Mouse (Mus musculus): ENCODE data around the gene Pik3ip1.

The Pik3ip1 gene

GRCm38 (mm10) chr11:3335651-3336216 lies 5.5 kb downstream of the Pik3ip1 start:
- in situ Hi-C loops (cut with MboI; ENCODE audit: low sequenced_read_pairs), result no loop called here

GRCm38 (mm10) chr11:3336602-3337001 lies 6.4 kb downstream of the Pik3ip1 start:
- in situ Hi-C loops (cut with MboI; ENCODE audit: low sequenced_read_pairs), result no loop called here

- in situ Hi-C loops (cut with MboI; ENCODE audit: low sequenced_read_pairs), result no loop called here
Observed at GRCm38 (mm10) chr11:3337173-3337955, 7.2 kb downstream of the Pik3ip1 start.

- in situ Hi-C loops (cut with MboI; ENCODE audit: low sequenced_read_pairs), result no loop called here
Observed at GRCm38 (mm10) chr11:3337961-3338360, 7.8 kb downstream of the Pik3ip1 start.

- in situ Hi-C loops (cut with MboI; ENCODE audit: low sequenced_read_pairs), result no loop called here
Observed at GRCm38 (mm10) chr11:3341476-3341875, 11.3 kb downstream of the Pik3ip1 start.

GRCm38 (mm10) chr11:3344916-3345315 lies 14.7 kb downstream of the Pik3ip1 start:
- in situ Hi-C loops (cut with MboI; ENCODE audit: low sequenced_read_pairs), result no loop called here

- in situ Hi-C loops (cut with MboI; ENCODE audit: low sequenced_read_pairs), result no loop called here
Observed at GRCm38 (mm10) chr11:3346351-3346750, 16.1 kb downstream of the Pik3ip1 start.

- in situ Hi-C loops (cut with MboI; ENCODE audit: low sequenced_read_pairs), result no loop called here
Observed at GRCm38 (mm10) chr11:3347091-3347834, 17.1 kb downstream of the Pik3ip1 start.

- in situ Hi-C loops (cut with MboI; ENCODE audit: low sequenced_read_pairs), result no loop called here
Observed at GRCm38 (mm10) chr11:3347835-3348195, 17.6 kb downstream of the Pik3ip1 start.

GRCm38 (mm10) chr11:3348576-3349342 lies 18.6 kb downstream of the Pik3ip1 start:
- in situ Hi-C loops (cut with MboI; ENCODE audit: low sequenced_read_pairs), result no loop called here

GRCm38 (mm10) chr11:3349343-3349695 lies 19.1 kb downstream of the Pik3ip1 start:
- in situ Hi-C loops (cut with MboI; ENCODE audit: low sequenced_read_pairs), result no loop called here

GRCm38 (mm10) chr11:3352131-3352530 lies 21.9 kb downstream of the Pik3ip1 start:
- in situ Hi-C loops (cut with MboI; ENCODE audit: low sequenced_read_pairs), result no loop called here

- in situ Hi-C loops (cut with MboI; ENCODE audit: low sequenced_read_pairs), result no loop called here
Observed at GRCm38 (mm10) chr11:3352990-3353585, 22.9 kb downstream of the Pik3ip1 start.

- in situ Hi-C loops (cut with MboI; ENCODE audit: low sequenced_read_pairs), result no loop called here
Observed at GRCm38 (mm10) chr11:3362854-3363253, 32.7 kb downstream of the Pik3ip1 start.

- in situ Hi-C loops (cut with MboI; ENCODE audit: low sequenced_read_pairs), result no loop called here
Observed at GRCm38 (mm10) chr11:3366411-3366810, 36.2 kb downstream of the Pik3ip1 start.

- in situ Hi-C loops (cut with MboI; ENCODE audit: low sequenced_read_pairs), result no loop called here
Observed at GRCm38 (mm10) chr11:3368983-3369382, 38.8 kb downstream of the Pik3ip1 start.

- in situ Hi-C loops (cut with MboI; ENCODE audit: low sequenced_read_pairs), result no loop called here
Observed at GRCm38 (mm10) chr11:3369449-3369848, 39.2 kb downstream of the Pik3ip1 start.

GRCm38 (mm10) chr11:3370162-3370561 lies 40.0 kb downstream of the Pik3ip1 start:
- in situ Hi-C loops (cut with MboI; ENCODE audit: low sequenced_read_pairs), result no loop called here

- in situ Hi-C loops (cut with MboI; ENCODE audit: low sequenced_read_pairs), result no loop called here
Observed at GRCm38 (mm10) chr11:3370928-3371598, 40.9 kb downstream of the Pik3ip1 start.

- in situ Hi-C loops (cut with MboI; ENCODE audit: low sequenced_read_pairs), result no loop called here
Observed at GRCm38 (mm10) chr11:3371599-3372295, 41.5 kb downstream of the Pik3ip1 start.
